Mouse (Mus musculus): ENCODE measurements around the gene Naga.

Naga gene

DNA sequence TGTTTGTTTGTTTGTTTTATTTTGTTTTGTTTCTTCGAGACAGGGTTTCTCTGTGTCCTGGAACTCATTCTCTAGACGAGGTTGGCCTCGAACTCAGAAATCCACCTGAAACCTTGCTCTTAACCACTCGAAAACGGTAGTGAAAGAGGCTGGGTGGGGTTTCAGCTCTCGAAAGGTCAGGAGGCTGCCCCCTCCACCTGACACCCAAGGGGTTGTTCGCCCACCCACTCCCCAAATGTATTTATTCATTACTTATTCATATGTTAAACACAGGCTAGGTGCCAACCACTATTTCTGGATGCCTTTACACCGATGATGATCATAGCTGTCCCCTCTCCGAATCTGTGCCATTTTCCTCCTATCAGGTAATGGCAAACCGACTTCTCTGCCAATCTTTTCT is 425 bp upstream of the Naga start:
- DNase-seq (ENCODE audit: low spot score in 2 of 2), result peak in 1 of 2 experiments; percentile 30

DNA sequence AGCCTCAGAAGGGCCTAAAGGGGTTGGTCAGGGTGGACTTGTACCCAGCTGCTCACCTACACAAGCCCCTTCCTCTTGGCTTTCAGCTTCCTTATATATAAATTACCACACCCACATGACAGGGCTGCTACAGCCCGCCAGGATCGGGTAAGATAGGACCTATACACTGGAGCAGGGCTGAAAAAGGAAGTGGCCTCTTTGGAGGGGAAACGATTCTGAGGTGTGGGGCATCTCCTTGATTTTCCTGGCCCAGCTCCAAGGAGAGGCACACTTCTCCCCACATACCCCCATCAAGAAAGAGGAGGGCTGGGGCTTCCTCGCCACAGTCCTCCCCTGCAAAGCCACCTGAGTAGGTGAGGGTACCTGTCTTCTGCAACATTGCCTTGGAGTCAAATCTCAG is 850 bp downstream of the Naga start:
- peak in 1 of 2 experiments; percentile 36 for DNase-seq (ENCODE audit: low spot score in 2 of 2)

GRCm38 (mm10) chr15:82336629-82337028 is 2.1 kb downstream of the Naga start:
- no peak for DNase-seq (ENCODE audit: low spot score in 2 of 2)

- no peak for DNase-seq (ENCODE audit: low spot score in 2 of 2)
Observed at GRCm38 (mm10) chr15:82335194-82335593, 3.5 kb downstream of the Naga start.

- no peak for DNase-seq (ENCODE audit: low spot score in 2 of 2)
Observed at GRCm38 (mm10) chr15:82325382-82325781, 13.3 kb downstream of the Naga start.

- DNase-seq (ENCODE audit: low spot score in 2 of 2), result no peak
Observed at GRCm38 (mm10) chr15:82322195-82322594, 16.5 kb downstream of the Naga start.

DNA sequence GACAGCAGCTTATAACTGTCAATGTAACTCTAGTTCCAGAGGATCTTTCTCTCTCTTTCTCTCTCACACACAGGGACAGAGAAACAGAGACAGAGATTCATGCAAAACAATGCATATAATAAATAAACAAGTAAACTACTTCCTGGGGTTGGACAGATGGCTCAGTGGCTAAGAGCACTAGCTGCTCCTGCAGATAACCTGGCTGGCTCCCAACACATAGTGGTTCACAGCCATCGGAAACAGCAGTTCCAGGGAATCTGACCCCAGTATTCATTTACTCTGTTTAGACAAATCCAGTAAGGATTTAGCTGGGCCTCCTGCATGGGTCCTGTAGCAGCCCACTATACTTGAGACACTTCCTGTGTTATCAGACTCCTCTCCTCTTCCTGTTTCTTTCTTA is 19.1 kb downstream of the Naga start:
- no peak for DNase-seq (ENCODE audit: low spot score in 2 of 2)

- no peak for DNase-seq (ENCODE audit: low spot score in 2 of 2)
Observed at GRCm38 (mm10) chr15:82317839-82318238, 20.9 kb downstream of the Naga start.

DNA sequence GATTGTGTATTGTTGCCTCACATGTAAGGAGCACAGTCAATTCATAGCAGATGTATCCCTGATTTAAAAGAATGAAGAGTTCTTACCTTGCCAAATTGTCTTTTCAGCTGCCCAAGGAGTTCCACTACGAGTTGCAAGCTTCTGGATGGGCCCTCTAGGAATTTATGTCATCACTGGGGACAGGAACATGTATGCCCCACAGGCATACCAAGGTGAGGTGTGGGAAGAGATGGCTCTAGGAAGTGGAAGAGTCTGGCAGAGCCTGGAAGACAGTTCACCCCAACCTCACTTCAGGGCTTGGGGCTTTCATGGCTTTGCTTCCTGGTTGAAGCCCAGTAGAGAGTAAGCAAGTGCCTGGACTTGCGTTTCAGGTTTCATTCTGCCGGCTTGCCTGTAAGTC is 30.3 kb downstream of the Naga start:
- no peak for DNase-seq (ENCODE audit: low spot score in 2 of 2)

GRCm38 (mm10) chr15:82307107-82307506 is 31.6 kb downstream of the Naga start:
- DNase-seq (ENCODE audit: low spot score in 2 of 2), result no peak

- no peak for DNase-seq (ENCODE audit: low spot score in 2 of 2)
Observed at GRCm38 (mm10) chr15:82298764-82299561, 39.8 kb downstream of the Naga start, which contains the start of gene Wbp2nl. Gene Wbp2nl, plus strand, starts transcription at chr15:82298954.

GRCm38 (mm10) chr15:82294059-82294458 is 44.7 kb downstream of the Naga start:
- DNase-seq (ENCODE audit: low spot score in 2 of 2), result peak; percentile 63 to 67

- DNase-seq (ENCODE audit: low spot score in 2 of 2), result peak in 1 of 2 experiments; percentile 62
Observed at GRCm38 (mm10) chr15:82293271-82293711, 45.4 kb downstream of the Naga start.

DNA sequence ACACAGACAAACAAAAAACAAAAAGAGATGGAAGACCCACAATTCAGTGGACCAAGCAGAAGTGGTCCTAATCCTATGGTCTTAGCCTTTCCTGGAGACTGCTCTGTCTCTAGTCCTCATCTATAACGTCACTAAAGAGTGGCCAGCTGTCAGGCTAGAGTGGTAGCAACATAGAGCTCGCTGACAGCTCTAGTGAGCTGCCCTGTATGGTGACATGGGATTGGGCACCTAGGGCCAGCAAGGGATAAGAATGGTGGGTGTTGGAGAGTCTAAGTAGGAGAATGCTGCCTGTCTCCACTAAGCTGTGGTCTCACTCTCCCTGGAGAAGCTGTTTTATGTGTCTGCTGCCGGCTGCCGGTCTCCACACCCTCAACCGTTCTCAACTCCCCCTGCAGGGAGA is 45.9 kb downstream of the Naga start:
- no peak for DNase-seq (ENCODE audit: low spot score in 2 of 2)

- no peak for DNase-seq (ENCODE audit: low spot score in 2 of 2)
Observed at GRCm38 (mm10) chr15:82290252-82290651, 48.5 kb downstream of the Naga start.

DNA sequence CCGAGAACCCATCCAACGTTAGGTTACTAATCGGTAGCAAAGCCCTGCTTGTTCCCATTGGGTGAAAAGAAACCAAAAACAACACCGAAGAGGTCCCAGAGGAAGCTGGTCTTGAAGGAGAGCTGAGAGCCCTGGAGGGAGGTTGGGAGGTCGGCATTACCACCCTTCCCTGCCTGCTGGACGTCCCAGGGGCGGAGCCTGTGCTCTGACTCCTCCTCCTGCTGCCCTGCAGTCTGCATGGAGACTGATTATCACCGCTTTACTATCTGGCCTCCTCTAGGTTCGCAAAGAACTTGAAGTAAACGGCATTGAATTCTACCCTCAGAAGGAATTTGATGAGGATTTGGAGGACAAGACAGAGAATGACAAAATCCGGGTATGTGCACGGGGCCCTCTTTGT is 52.6 kb downstream of the Naga start:
- DNase-seq (ENCODE audit: low spot score in 2 of 2), result peak in 1 of 2 experiments; percentile 19

DNA sequence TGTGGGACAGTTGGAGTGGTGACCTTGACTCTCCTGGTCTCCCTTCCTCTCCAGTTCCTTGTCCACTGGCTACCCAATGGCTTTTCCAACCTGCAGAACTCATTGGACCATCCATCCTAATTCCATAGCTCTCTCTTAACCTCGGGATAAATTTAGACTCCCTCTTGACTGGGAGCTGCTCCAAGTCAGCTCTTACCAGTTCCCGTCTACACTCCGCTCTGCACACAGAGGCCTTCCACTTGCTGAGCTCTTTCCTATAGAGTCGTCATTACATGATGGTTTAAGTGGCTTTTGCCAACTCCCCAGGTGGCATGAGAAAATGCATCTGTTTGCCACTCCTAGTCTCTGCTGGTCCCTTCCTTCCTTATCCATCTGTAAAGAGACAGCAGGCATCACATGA is 58.1 kb downstream of the Naga start:
- peak in 1 of 2 experiments; percentile 35 for DNase-seq (ENCODE audit: low spot score in 2 of 2)

Data from right cerebral cortex, postnatal 10 days (tissue).